Comparison of ENCODE assay signal across 9 mouse cellular contexts in the genomic region with DNA sequence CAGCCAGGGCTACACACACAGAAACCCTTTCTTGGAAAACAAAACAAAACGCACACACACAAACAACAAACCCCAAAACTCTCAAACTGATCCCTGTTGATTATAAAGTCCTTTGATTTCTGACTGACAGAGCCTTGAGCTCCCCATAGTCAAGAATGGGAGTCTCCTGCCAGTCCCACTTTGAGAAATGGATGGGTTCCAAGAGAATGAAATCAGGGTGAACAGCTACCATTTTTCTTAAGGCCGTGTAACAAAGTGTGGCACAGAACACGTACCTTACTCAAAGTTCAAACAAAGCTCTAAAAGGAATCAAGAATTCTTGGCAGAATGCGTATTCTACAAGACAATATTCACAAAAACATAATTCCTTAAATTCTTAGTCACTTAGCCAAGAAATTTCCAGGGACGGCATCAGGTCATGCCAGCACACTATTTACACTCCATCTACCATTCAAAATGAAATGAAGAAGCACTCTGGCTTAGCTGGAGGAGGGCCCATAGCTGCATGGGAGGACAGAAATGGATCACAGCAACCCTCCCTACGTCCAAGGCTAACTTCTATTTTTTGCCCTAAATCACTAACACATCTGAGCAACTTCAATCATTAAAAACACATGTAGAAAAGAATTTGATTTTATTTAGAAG. TPM values are rescaled to one million over a fixed set of nuclear protein-coding genes. Genes with fewer than 3 reads are reported as not detected.
DNase-seq lines count a peak whose midpoint lies in the region; ATAC-seq lines count a peak whose summit lies in the region.
"Had no signal": no experiment of that assay in that cellular context is flagged by ENCODE, and none has a peak within 500 bp of the region (broad histone marks: within the 10 kb centered on the region; RNA-seq: fewer than 3 reads in every experiment).

No protein-coding gene starts in this region.

- no peak for DNase-seq in heart, embryonic 10.5 days (ENCODE audit: low spot score)
- DNase-seq in lung, postnatal 25 days (ENCODE audit: low spot score), result no peak
- DNase-seq in T-cell, adult 2 months (ENCODE audit: low spot score), result no peak

- peaks cover 21% of the 10 kb centered on the region for H3K36me3 ChIP-seq in heart, embryonic 14.5 days (ENCODE audit: control insufficient read depth, insufficient read depth, low read length)
- peaks cover 16% of the 10 kb centered on the region; the same call in 1 of the 2 replicates for H3K36me3 ChIP-seq in heart, embryonic 10.5 days
- H3K36me3 ChIP-seq in lung, embryonic 15.5 days, result peaks cover 20% of the 10 kb centered on the region
- H3K36me3 ChIP-seq in embryonic facial prominence, embryonic 15.5 days, result peaks cover 20% of the 10 kb centered on the region
- no peaks in the 10 kb centered on the region; the same call in 1 of the 2 replicates for H3K36me3 ChIP-seq in neural tube, embryonic 13.5 days

- no peaks in the 10 kb centered on the region for H3K9me3 ChIP-seq in heart, embryonic 14.5 days (ENCODE audit: control insufficient read depth, low read length)
- no peaks in the 10 kb centered on the region for H3K9me3 ChIP-seq in heart, embryonic 10.5 days
- H3K9me3 ChIP-seq in lung, embryonic 15.5 days, result no peaks in the 10 kb centered on the region
- H3K9me3 ChIP-seq in embryonic facial prominence, embryonic 15.5 days (replicated peaks), result no peaks in the 10 kb centered on the region
- no peaks in the 10 kb centered on the region for H3K9me3 ChIP-seq in neural tube, embryonic 13.5 days

- H3K27ac ChIP-seq in heart, embryonic 14.5 days (replicated peaks in 1 of 2; ENCODE audit: control insufficient read depth in 1 of 2, insufficient read depth in 1 of 2, low read depth in 2 of 2, low read length in 2 of 2), result no peak overlapping the region
- H3K27ac ChIP-seq in heart, embryonic 10.5 days, result no peak overlapping the region
- H3K27ac ChIP-seq in lung, embryonic 15.5 days, result no peak overlapping the region
- H3K27ac ChIP-seq in embryonic facial prominence, embryonic 15.5 days (replicated peaks), result peak overlapping the region; percentile 53; the same call in 1 of the 2 replicates
- H3K27ac ChIP-seq in neural tube, embryonic 13.5 days (replicated peaks), result no peak overlapping the region
- H3K27ac ChIP-seq: macrophage had no signal

- 0 out of 2 replicates have a peak overlapping the region, but pooled peaks have one; percentile 14 for H3K9ac ChIP-seq in heart, embryonic 14.5 days (ENCODE audit: low read length)
- H3K9ac ChIP-seq in lung, embryonic 15.5 days, result no peak overlapping the region
- H3K9ac ChIP-seq in embryonic facial prominence, embryonic 15.5 days, result no peak overlapping the region
- H3K9ac ChIP-seq in neural tube, embryonic 13.5 days, result no peak overlapping the region

- H3K27me3 ChIP-seq in heart, embryonic 14.5 days (ENCODE audit: control insufficient read depth, insufficient read depth, low read length), result no peaks in the 10 kb centered on the region
- no peaks in the 10 kb centered on the region for H3K27me3 ChIP-seq in heart, embryonic 10.5 days (ENCODE audit: insufficient read depth, poor library complexity, severe bottlenecking)
- no peaks in the 10 kb centered on the region for H3K27me3 ChIP-seq in lung, embryonic 15.5 days
- no peaks in the 10 kb centered on the region for H3K27me3 ChIP-seq in embryonic facial prominence, embryonic 15.5 days
- peaks cover 12% of the 10 kb centered on the region; the same call in 1 of the 2 replicates for H3K27me3 ChIP-seq in neural tube, embryonic 13.5 days

- no peak for ATAC-seq in heart, embryonic 14.5 days (ENCODE audit: insufficient number of reproducible peaks, insufficient read depth, low FRiP score, low read depth)
- no peak for ATAC-seq in lung, embryonic 15.5 days (ENCODE audit: borderline replicate concordance, extremely low read depth, low FRiP score, low TSS enrichment)
- ATAC-seq in embryonic facial prominence, embryonic 15.5 days (ENCODE audit: insufficient number of reproducible peaks, low FRiP score, low TSS enrichment, low read depth), result no peak
- no peak for ATAC-seq in neural tube, embryonic 13.5 days (ENCODE audit: low read depth)
- ATAC-seq in CD4-positive, CD25-positive, alpha-beta regulatory T cell, adult 4 months, result no peak

- 73% methylated on average over 6 of the region's 6 CpGs for WGBS in heart, embryonic 14.5 days
- 87% methylated on average over 6 of the region's 6 CpGs for WGBS in heart, embryonic 10.5 days
- 37% methylated on average over 6 of the region's 6 CpGs for WGBS in lung, embryonic 15.5 days
- 38% methylated on average over 6 of the region's 6 CpGs for WGBS in embryonic facial prominence, embryonic 15.5 days
- WGBS in neural tube, embryonic 13.5 days, result 78% methylated on average over 6 of the region's 6 CpGs

- H3K4me2 ChIP-seq in heart, embryonic 14.5 days (ENCODE audit: low read length), result peak overlapping the region; percentile 76
- peak overlapping the region; percentile 61 for H3K4me2 ChIP-seq in lung, embryonic 15.5 days
- H3K4me2 ChIP-seq in embryonic facial prominence, embryonic 15.5 days (replicated peaks), result peak overlapping the region; percentile 78
- peak overlapping the region; percentile 97 for H3K4me2 ChIP-seq in neural tube, embryonic 13.5 days

- H3K4me1 ChIP-seq in heart, embryonic 14.5 days (ENCODE audit: control insufficient read depth in 2 of 2, insufficient read depth in 2 of 2, low read length in 2 of 2), result peaks cover 2 to 23% of the 10 kb centered on the region in 2 experiments; a peak in 2 of 4 replicates
- peaks cover 19% of the 10 kb centered on the region for H3K4me1 ChIP-seq in heart, embryonic 10.5 days
- peaks cover 27% of the 10 kb centered on the region for H3K4me1 ChIP-seq in lung, embryonic 15.5 days
- peaks cover 29% of the 10 kb centered on the region for H3K4me1 ChIP-seq in embryonic facial prominence, embryonic 15.5 days
- H3K4me1 ChIP-seq in neural tube, embryonic 13.5 days (replicated peaks), result peaks cover 23% of the 10 kb centered on the region; the same call in 1 of the 2 replicates

- peak overlapping the region in 1 of 2 experiments; percentile 2; a peak in 1 of 4 replicates for H3K4me3 ChIP-seq in heart, embryonic 14.5 days (ENCODE audit: control insufficient read depth in 1 of 2, insufficient read depth in 1 of 2, low read depth in 1 of 2, low read length in 2 of 2)
- no peak overlapping the region; the same call in 1 of the 2 replicates for H3K4me3 ChIP-seq in heart, embryonic 10.5 days
- peak overlapping the region; percentile 90 for H3K4me3 ChIP-seq in lung, embryonic 15.5 days
- H3K4me3 ChIP-seq in embryonic facial prominence, embryonic 15.5 days (replicated peaks), result peak overlapping the region; percentile 89
- H3K4me3 ChIP-seq in neural tube, embryonic 13.5 days, result peak overlapping the region; percentile 74; the same call in 1 of the 2 replicates

RNA-seq across cellular contexts. Expression of a gene that starts 3.3 kb away (rescaled TPM):
- polyA plus RNA-seq in heart, embryonic 14.5 days (2014; fragmentation: Nextera tagmentation; extraction: Ambion mirVana), result 17.4 and 20.1 TPM in 2 replicates
- polyA plus RNA-seq in heart, embryonic 10.5 days (2016; fragmentation: Nextera tagmentation; extraction: Ambion mirVana), result 11.5 and 11.9 TPM in 2 replicates
- polyA plus RNA-seq in lung, embryonic 15.5 days (2015; fragmentation: Nextera tagmentation; extraction: Ambion mirVana), result 23.6 and 25.1 TPM in 2 replicates
- 32.1 and 37.2 TPM in 2 replicates for polyA plus RNA-seq in embryonic facial prominence, embryonic 15.5 days (2015; fragmentation: Nextera tagmentation; extraction: Ambion mirVana)
- 10.3 and 11.4 TPM in 2 replicates for polyA plus RNA-seq in neural tube, embryonic 13.5 days (2015; fragmentation: Nextera tagmentation; extraction: Ambion mirVana)
- not detected for polyA plus RNA-seq in CD4-positive, CD25-positive, alpha-beta regulatory T cell, adult 4 months (2017; shearing (Covaris generic))
- polyA plus RNA-seq: macrophage had no signal

Comparison
In these comparisons a context has a peak if more than half of its experiments do, and no peak if none do; other contexts are left out.
1. RNA of a gene that starts 3.3 kb away (polyA plus RNA-seq): 32.1 to 37.2 TPM in embryonic facial prominence, embryonic 15.5 days, 23.6 to 25.1 TPM in lung, embryonic 15.5 days, 17.4 to 20.1 TPM in heart, embryonic 14.5 days, 11.5 to 11.9 TPM in heart, embryonic 10.5 days and 10.3 to 11.4 TPM in neural tube, embryonic 13.5 days; not detected in CD4-positive, CD25-positive, alpha-beta regulatory T cell, adult 4 months; every median in the first group is over 10 times any median in the second.
2. Peak in every context shown above with its lines, with median percentiles within 50 percentile points of each other: H3K4me2 ChIP-seq.